Mouse (Mus musculus): ENCODE measurements at regions not wholly inside any gene's neighbourhood (a gene's known extent, or its start where the extent isn't known, plus 50 kb on each side); places are given as distances from the start of the nearest gene placed in this dataset.
A peak's percentile ranks its signal among the peaks of the same experiment; 100 is the strongest.

GRCm38 (mm10) chr11:44027046-44027445 is 126.0 kb upstream of the Adra1b start:
- DNase-seq (ENCODE audit: low spot score): no peak

- DNase-seq (ENCODE audit: low spot score): no peak
Observed at GRCm38 (mm10) chr11:44046083-44046482, 145.1 kb upstream of the Adra1b start.

GRCm38 (mm10) chr11:44049253-44049976 is 148.4 kb upstream of the Adra1b start:
- DNase-seq (ENCODE audit: low spot score): no peak

- DNase-seq (ENCODE audit: low spot score): no peak
Observed at GRCm38 (mm10) chr11:44052481-44052880, 151.5 kb upstream of the Adra1b start.

GRCm38 (mm10) chr11:44062446-44062845 is 161.4 kb upstream of the Adra1b start:
- DNase-seq (ENCODE audit: low spot score): no peak

- no peak for DNase-seq (ENCODE audit: low spot score)
Observed at GRCm38 (mm10) chr11:44066176-44066575, 165.2 kb upstream of the Adra1b start.

GRCm38 (mm10) chr11:44083716-44084115 is 182.7 kb upstream of the Adra1b start:
- DNase-seq (ENCODE audit: low spot score): no peak

- DNase-seq (ENCODE audit: low spot score): peak; percentile 6
Observed at GRCm38 (mm10) chr11:44086951-44087350, 185.9 kb upstream of the Adra1b start.

- no peak for DNase-seq (ENCODE audit: low spot score)
Observed at GRCm38 (mm10) chr11:44089514-44089913, 188.5 kb upstream of the Adra1b start.

GRCm38 (mm10) chr11:44095280-44095679 is 194.3 kb upstream of the Adra1b start:
- DNase-seq (ENCODE audit: low spot score): no peak

- no peak for DNase-seq (ENCODE audit: low spot score)
Observed at GRCm38 (mm10) chr11:44103188-44103840, 202.3 kb upstream of the Adra1b start.

- DNase-seq (ENCODE audit: low spot score): no peak
Observed at GRCm38 (mm10) chr11:44103841-44104191, 202.8 kb upstream of the Adra1b start.

- no peak for DNase-seq (ENCODE audit: low spot score)
Observed at GRCm38 (mm10) chr11:44106231-44106630, 205.2 kb upstream of the Adra1b start.

GRCm38 (mm10) chr11:44111525-44111924 is 210.5 kb upstream of the Adra1b start:
- DNase-seq (ENCODE audit: low spot score): no peak

- DNase-seq (ENCODE audit: low spot score): no peak
Observed at GRCm38 (mm10) chr11:44127088-44127487, 226.1 kb upstream of the Adra1b start.

- peak; percentile 32 for DNase-seq (ENCODE audit: low spot score)
Observed at GRCm38 (mm10) chr11:44128481-44128880, 227.5 kb upstream of the Adra1b start.

GRCm38 (mm10) chr11:44133244-44133643 is 232.2 kb upstream of the Adra1b start:
- no peak for DNase-seq (ENCODE audit: low spot score)

GRCm38 (mm10) chr11:44136024-44136423 is 235.0 kb upstream of the Adra1b start:
- DNase-seq (ENCODE audit: low spot score): no peak

GRCm38 (mm10) chr11:44142996-44143395 is 242.0 kb upstream of the Adra1b start:
- no peak for DNase-seq (ENCODE audit: low spot score)

- DNase-seq (ENCODE audit: low spot score): no peak
Observed at GRCm38 (mm10) chr11:44144477-44144876, 243.5 kb upstream of the Adra1b start.

GRCm38 (mm10) chr11:44146419-44146818 is 245.4 kb upstream of the Adra1b start:
- no peak for DNase-seq (ENCODE audit: low spot score)

GRCm38 (mm10) chr11:44153576-44153975 is 246.3 kb upstream of the Il12b start:
- no peak for DNase-seq (ENCODE audit: low spot score)

- no peak for DNase-seq (ENCODE audit: low spot score)
Observed at GRCm38 (mm10) chr11:44155591-44155990, 244.3 kb upstream of the Il12b start.

GRCm38 (mm10) chr11:44156081-44156480 is 243.8 kb upstream of the Il12b start:
- peak; percentile 12 for DNase-seq (ENCODE audit: low spot score)
